Mouse (Mus musculus) forebrain, embryonic 11.5 days (tissue): ENCODE results near the gene Ntsr1. TPM values are rescaled to one million over a fixed set of nuclear protein-coding genes. Genes with fewer than 3 reads are reported as not detected.
A peak's percentile ranks its signal among the peaks of the same experiment; 100 is the strongest.

Experiments used
- ATAC-seq: fragments of 200-750 bp; cut with Nextera tagmentation; replicated peaks from 2 replicates; pipeline ENCODE4 v1.8.0; 2017; ENCODE audit warnings: moderate TSS enrichment; ENCODE audit not compliant: low FRiP score
- DNase-seq: peaks from one replicate; pipeline ENCODE4 v3.0.0-alpha.2; 2017; ENCODE audit warnings: low spot score
- H3K27ac ChIP-seq: fragments of 300-500 bp; sonication (generic); 2 replicates; pipeline ENCODE4 v1.5.1; 2014; ENCODE audit warnings: low read depth, low read length
- H3K27me3 ChIP-seq: fragments of 300-500 bp; sonication (generic); 2 replicates; pipeline ENCODE4 v1.6.1; 2014; ENCODE audit warnings: mild to moderate bottlenecking, low read length, mixed read lengths; ENCODE audit not compliant: control insufficient read depth, insufficient read depth
- H3K36me3 ChIP-seq: fragments of 300-500 bp; sonication (generic); 2 replicates; pipeline ENCODE4 v1.6.1; 2014; ENCODE audit warnings: mild to moderate bottlenecking, low read length, moderate library complexity, mixed read lengths; ENCODE audit not compliant: control insufficient read depth, insufficient read depth
- H3K4me1 ChIP-seq: fragments of 300-500 bp; sonication (generic); replicated peaks from 2 replicates; pipeline ENCODE4 v1.6.1; 2014; ENCODE audit warnings: low read length, mixed read lengths; ENCODE audit not compliant: control insufficient read depth, insufficient read depth
- H3K4me2 ChIP-seq: fragments of 300-500 bp; sonication (generic); 2 replicates; pipeline ENCODE4 v1.6.1; 2014; ENCODE audit warnings: low read depth, mild to moderate bottlenecking, low read length, moderate library complexity, mixed read lengths; ENCODE audit not compliant: severe bottlenecking
- H3K4me3 ChIP-seq: fragments of 300-500 bp; sonication (generic); 2 replicates; pipeline ENCODE4 v1.5.1; 2014; ENCODE audit warnings: low read depth, low read length
- H3K9ac ChIP-seq: fragments of 300-500 bp; sonication (generic); 2 replicates; pipeline ENCODE4 v1.6.1; 2014; ENCODE audit warnings: low read length
- H3K9me3 ChIP-seq: fragments of 300-500 bp; sonication (generic); 2 replicates; pipeline ENCODE4 v1.6.1; 2016; ENCODE audit warnings: low read length, mixed read lengths; ENCODE audit not compliant: control insufficient read depth
- WGBS: fragments of 180-500 bp; shearing (Covaris S2); extraction: QIAGEN DNeasy Blood & Tissue Kit; methylation state at CpG from one replicate; pipeline ENCODE4 v1.1.7; 2014; 5-methylcytosine and 5-hydroxymethylcytosine counted together
- polyA plus RNA-seq: library from polyadenylated mRNA; unstranded; fragments of >200 nt; fragmentation: Nextera tagmentation; extraction: Ambion mirVana; gene quantifications from 2 replicates; pipeline ENCODE4 v1.2.1, GENCODE M21; 2014

Ntsr1 gene
- polyA plus RNA-seq, 1 experiment from 2014 or later = 0.15 TPM

- Histone ChIP-seq H3K4me1 (no peaks in the 10 kb centered on the region), H3K4me2 (no peak overlapping the region), H3K27me3 (no peaks in the 10 kb centered on the region), H3K9ac (no peak overlapping the region), H3K4me3 (no peak overlapping the region), H3K9me3 (no peaks in the 10 kb centered on the region), H3K36me3 (no peaks in the 10 kb centered on the region), H3K27ac (no peak overlapping the region)
- ATAC-seq (no peak), DNase-seq (no peak)
- WGBS = 85% methylated on average over 3 of the region's 3 CpGs
These were observed 56.7 kb downstream of the Ntsr1 start for GRCm38 (mm10) chr2:180556470-180556869.

- peak; percentile 67 for DNase-seq
- Histone ChIP-seq H3K27ac (no peak overlapping the region), H3K4me3 (no peak overlapping the region), H3K4me2 (no peak overlapping the region), H3K36me3 (no peaks in the 10 kb centered on the region), H3K9me3 (no peaks in the 10 kb centered on the region), H3K9ac (no peak overlapping the region), H3K4me1 (no peaks in the 10 kb centered on the region), H3K27me3 (no peaks in the 10 kb centered on the region)
- no peak for ATAC-seq
- 50% methylated on average over 5 of the region's 5 CpGs for WGBS
These were observed 60.5 kb downstream of the Ntsr1 start for GRCm38 (mm10) chr2:180560245-180560644.

- WGBS = 78% methylated on average over 5 of the region's 5 CpGs
These were observed 62.4 kb downstream of the Ntsr1 start for GRCm38 (mm10) chr2:180562146-180562545.

GRCm38 (mm10) chr2:180563296-180563695 lies 63.5 kb downstream of the Ntsr1 start:
- H3K4me2 ChIP-seq = no peak overlapping the region
- no peak for DNase-seq
- no peaks in the 10 kb centered on the region for H3K36me3 ChIP-seq
- ATAC-seq = no peak
- WGBS = 68% methylated on average over 6 of the region's 6 CpGs
- no peaks in the 10 kb centered on the region for H3K4me1 ChIP-seq
- no peak overlapping the region for H3K4me3 ChIP-seq
- no peak overlapping the region for H3K27ac ChIP-seq
- no peaks in the 10 kb centered on the region for H3K9me3 ChIP-seq
- H3K27me3 ChIP-seq = no peaks in the 10 kb centered on the region
- H3K9ac ChIP-seq = no peak overlapping the region

More at GRCm38 (mm10) chr2:180562146-180562545, 62.4 kb downstream of the Ntsr1 start:
- DNase-seq (no peak), ATAC-seq (no peak)
- Histone ChIP-seq H3K27me3 (no peaks in the 10 kb centered on the region), H3K9ac (no peak overlapping the region), H3K9me3 (no peaks in the 10 kb centered on the region), H3K4me1 (no peaks in the 10 kb centered on the region), H3K36me3 (no peaks in the 10 kb centered on the region), H3K4me3 (no peak overlapping the region), H3K4me2 (no peak overlapping the region), H3K27ac (no peak overlapping the region)

- no peaks in the 10 kb centered on the region for H3K9me3 ChIP-seq
- H3K9ac ChIP-seq = no peak overlapping the region
- no peaks in the 10 kb centered on the region for H3K36me3 ChIP-seq
- H3K4me1 ChIP-seq = no peaks in the 10 kb centered on the region
- no peaks in the 10 kb centered on the region for H3K27me3 ChIP-seq
- H3K4me3 ChIP-seq = no peak overlapping the region
- no peak overlapping the region for H3K4me2 ChIP-seq
- 44% methylated on average over 5 of the region's 5 CpGs for WGBS
- DNase-seq (no peak), ATAC-seq (no peak)
- no peak overlapping the region for H3K27ac ChIP-seq
These were observed 64.1 kb downstream of the Ntsr1 start for GRCm38 (mm10) chr2:180563841-180564240.

- Histone ChIP-seq H3K4me2 (no peak overlapping the region), H3K4me3 (no peak overlapping the region), H3K36me3 (no peaks in the 10 kb centered on the region), H3K9ac (no peak overlapping the region), H3K9me3 (no peaks in the 10 kb centered on the region), H3K27me3 (no peaks in the 10 kb centered on the region), H3K4me1 (no peaks in the 10 kb centered on the region), H3K27ac (no peak overlapping the region)
- WGBS = 34% methylated on average over 13 of the region's 13 CpGs
- DNase-seq = peak; percentile 89
- ATAC-seq = no peak
These were observed 66.6 kb downstream of the Ntsr1 start for GRCm38 (mm10) chr2:180566240-180566913.

- 66% methylated on average over 3 of the region's 3 CpGs for WGBS
- H3K4me2 ChIP-seq = no peak overlapping the region
- H3K4me1 ChIP-seq = no peaks in the 10 kb centered on the region
- no peaks in the 10 kb centered on the region for H3K36me3 ChIP-seq
- no peak overlapping the region for H3K27ac ChIP-seq
- no peak overlapping the region for H3K9ac ChIP-seq
- no peaks in the 10 kb centered on the region for H3K27me3 ChIP-seq
- H3K4me3 ChIP-seq = no peak overlapping the region
- DNase-seq = no peak
- no peak for ATAC-seq
- no peaks in the 10 kb centered on the region for H3K9me3 ChIP-seq
These were observed 69.4 kb downstream of the Ntsr1 start for GRCm38 (mm10) chr2:180569028-180569643.

- no peaks in the 10 kb centered on the region for H3K4me1 ChIP-seq
- H3K9me3 ChIP-seq = no peaks in the 10 kb centered on the region
- no peaks in the 10 kb centered on the region for H3K36me3 ChIP-seq
- no peak overlapping the region for H3K9ac ChIP-seq
- DNase-seq (no peak), ATAC-seq (no peak)
- H3K4me2 ChIP-seq = no peak overlapping the region
- WGBS = 54% methylated on average over 4 of the region's 4 CpGs
- no peak overlapping the region for H3K4me3 ChIP-seq
- no peak overlapping the region for H3K27ac ChIP-seq
- H3K27me3 ChIP-seq = no peaks in the 10 kb centered on the region
These were observed 76.7 kb downstream of the Ntsr1 start for GRCm38 (mm10) chr2:180576482-180576881.

GRCm38 (mm10) chr2:180578686-180579085 lies 78.9 kb downstream of the Ntsr1 start:
- Histone ChIP-seq H3K27ac (no peak overlapping the region), H3K4me1 (peaks cover 6% of the 10 kb centered on the region), H3K4me2 (no peak overlapping the region), H3K9ac (no peak overlapping the region), H3K27me3 (no peaks in the 10 kb centered on the region), H3K36me3 (no peaks in the 10 kb centered on the region), H3K4me3 (no peak overlapping the region), H3K9me3 (no peaks in the 10 kb centered on the region)
- WGBS = 8% methylated on average over 3 of the region's 3 CpGs
- DNase-seq (peak; percentile 90), ATAC-seq (no peak)
